Mouse (Mus musculus) neural tube, embryonic 13.5 days (tissue): ENCODE results near the gene Gsg1l. TPM values are rescaled to one million over a fixed set of nuclear protein-coding genes. Genes with fewer than 3 reads are reported as not detected.

Experiments used
- ATAC-seq: fragments of 200-750 bp; cut with Nextera tagmentation; 2 replicates; pipeline ENCODE4 v1.8.0; 2017; ENCODE audit warnings: low read depth, mild to moderate bottlenecking, moderate TSS enrichment, moderate library complexity
- H3K27ac ChIP-seq: fragments of 300-500 bp; sonication (generic); replicated peaks from 2 replicates; pipeline ENCODE4 v1.5.1; 2015; ENCODE audit warnings: moderate library complexity, mild to moderate bottlenecking, inconsistent platforms
- H3K27me3 ChIP-seq: fragments of 300-500 bp; sonication (generic); 2 replicates; pipeline ENCODE4 v1.6.1; 2015; ENCODE audit warnings: mild to moderate bottlenecking, inconsistent platforms
- H3K36me3 ChIP-seq: fragments of 300-500 bp; sonication (generic); 2 replicates; pipeline ENCODE4 v1.6.1; 2015; ENCODE audit warnings: mild to moderate bottlenecking, inconsistent platforms
- H3K4me1 ChIP-seq: fragments of 300-500 bp; sonication (generic); replicated peaks from 2 replicates; pipeline ENCODE4 v1.6.1; 2015; ENCODE audit warnings: inconsistent platforms
- H3K4me2 ChIP-seq: fragments of 300-500 bp; sonication (generic); 2 replicates; pipeline ENCODE4 v1.6.1; 2015; ENCODE audit warnings: inconsistent platforms, mild to moderate bottlenecking, moderate library complexity
- H3K4me3 ChIP-seq: fragments of 300-500 bp; sonication (generic); 2 replicates; pipeline ENCODE4 v1.5.1; 2015; ENCODE audit warnings: mild to moderate bottlenecking, inconsistent platforms
- H3K9ac ChIP-seq: fragments of 300-500 bp; sonication (generic); 2 replicates; pipeline ENCODE4 v1.6.1; 2015; ENCODE audit warnings: moderate library complexity, mild to moderate bottlenecking, inconsistent platforms
- H3K9me3 ChIP-seq: fragments of 300-500 bp; sonication (generic); 2 replicates; pipeline ENCODE4 v1.6.1; 2016; ENCODE audit warnings: inconsistent platforms
- WGBS: fragments of 180-500 bp; shearing (Covaris S2); methylation state at CpG from one replicate; pipeline ENCODE4 v1.1.7; 2015; 5-methylcytosine and 5-hydroxymethylcytosine counted together
- polyA plus RNA-seq: library from polyadenylated mRNA; unstranded; fragments of >200 nt; fragmentation: Nextera tagmentation; extraction: Ambion mirVana; gene quantifications from 2 replicates; pipeline ENCODE4 v1.2.1, GENCODE M21; 2015

The Gsg1l gene
- polyA plus RNA-seq, 1 experiment from 2014 or later = 14.2 TPM

- ATAC-seq = 0 out of 2 replicates have a peak, but pooled peaks have one; percentile 13
- H3K4me1 ChIP-seq = peaks cover 33% of the 10 kb centered on the region
- H3K27ac ChIP-seq = peak overlapping the region; percentile 86
- H3K9me3 ChIP-seq = no peaks in the 10 kb centered on the region
- H3K36me3 ChIP-seq = 0 out of 2 replicates have a peak, but pooled peaks cover 5% of the 10 kb centered on the region
- 33% methylated on average over 1 of the region's 1 CpGs for WGBS
- no peak overlapping the region for H3K4me3 ChIP-seq
- no peak overlapping the region for H3K4me2 ChIP-seq
- 0 out of 2 replicates have a peak overlapping the region, but pooled peaks have one; percentile 6 for H3K9ac ChIP-seq
- no peaks in the 10 kb centered on the region for H3K27me3 ChIP-seq
Observed at GRCm38 (mm10) chr7:125864026-125864425, 218.2 kb downstream of the Gsg1l start.

GRCm38 (mm10) chr7:125860421-125860820 lies 221.8 kb downstream of the Gsg1l start:
- H3K36me3 ChIP-seq = 0 out of 2 replicates have a peak, but pooled peaks cover 5% of the 10 kb centered on the region

GRCm38 (mm10) chr7:125859564-125859963 lies 222.6 kb downstream of the Gsg1l start:
- Histone ChIP-seq H3K9me3 (no peaks in the 10 kb centered on the region), H3K27ac (no peak overlapping the region), H3K4me1 (peaks cover 13% of the 10 kb centered on the region), H3K27me3 (no peaks in the 10 kb centered on the region), H3K36me3 (0 out of 2 replicates have a peak, but pooled peaks cover 5% of the 10 kb centered on the region), H3K4me2 (no peak overlapping the region), H3K9ac (no peak overlapping the region), H3K4me3 (no peak overlapping the region)
- WGBS = 71% methylated on average over 3 of the region's 3 CpGs
- no peak for ATAC-seq

More at GRCm38 (mm10) chr7:125860421-125860820, 221.8 kb downstream of the Gsg1l start:
- no peak overlapping the region for H3K27ac ChIP-seq
- H3K27me3 ChIP-seq = no peaks in the 10 kb centered on the region
- no peak for ATAC-seq
- no peak overlapping the region for H3K9ac ChIP-seq
- no peaks in the 10 kb centered on the region for H3K9me3 ChIP-seq
- H3K4me1 ChIP-seq = peaks cover 22% of the 10 kb centered on the region
- no peak overlapping the region for H3K4me3 ChIP-seq
- H3K4me2 ChIP-seq = no peak overlapping the region
- WGBS = 90% methylated on average over 9 of the region's 9 CpGs

- no peak overlapping the region for H3K9ac ChIP-seq
- no peaks in the 10 kb centered on the region for H3K9me3 ChIP-seq
- no peak overlapping the region for H3K4me3 ChIP-seq
- peaks cover 31% of the 10 kb centered on the region for H3K36me3 ChIP-seq
- H3K4me2 ChIP-seq = no peak overlapping the region
- whole genome bisulfite sequencing = 90% methylated on average over 2 of the region's 2 CpGs
- H3K27me3 ChIP-seq = no peaks in the 10 kb centered on the region
- ATAC-seq = no peak
- no peaks in the 10 kb centered on the region for H3K4me1 ChIP-seq
- H3K27ac ChIP-seq = no peak overlapping the region
Observed at GRCm38 (mm10) chr7:125847528-125847866, 234.7 kb downstream of the Gsg1l start.

- Histone ChIP-seq H3K9me3 (no peaks in the 10 kb centered on the region), H3K27me3 (no peaks in the 10 kb centered on the region), H3K27ac (no peak overlapping the region), H3K36me3 (peaks cover 30% of the 10 kb centered on the region), H3K4me3 (no peak overlapping the region), H3K9ac (no peak overlapping the region), H3K4me1 (no peaks in the 10 kb centered on the region), H3K4me2 (no peak overlapping the region)
- no peak for ATAC-seq
- WGBS = 85% methylated on average over 8 of the region's 8 CpGs
Observed at GRCm38 (mm10) chr7:125846866-125847527, 235.2 kb downstream of the Gsg1l start.

- H3K4me3 ChIP-seq = no peak overlapping the region
- H3K4me1 ChIP-seq = no peaks in the 10 kb centered on the region
- peaks cover 21% of the 10 kb centered on the region for H3K36me3 ChIP-seq
- no peak for ATAC-seq
- WGBS = 67% methylated on average over 1 of the region's 1 CpGs
- no peak overlapping the region for H3K4me2 ChIP-seq
- H3K9ac ChIP-seq = no peak overlapping the region
- no peaks in the 10 kb centered on the region for H3K9me3 ChIP-seq
- no peak overlapping the region for H3K27ac ChIP-seq
- no peaks in the 10 kb centered on the region for H3K27me3 ChIP-seq
Observed at GRCm38 (mm10) chr7:125845611-125846010, 236.6 kb downstream of the Gsg1l start.

- ATAC-seq = peak; percentile 60; the same call in 1 of the 2 replicates
- Histone ChIP-seq H3K36me3 (peaks cover 11% of the 10 kb centered on the region), H3K4me1 (peaks cover 20% of the 10 kb centered on the region), H3K9ac (no peak overlapping the region; the same call in 1 of the 2 replicates), H3K9me3 (no peaks in the 10 kb centered on the region), H3K4me2 (no peak overlapping the region), H3K27ac (peak overlapping the region; percentile 70), H3K4me3 (no peak overlapping the region), H3K27me3 (no peaks in the 10 kb centered on the region)
- 26% methylated on average over 5 of the region's 5 CpGs for WGBS
Observed at GRCm38 (mm10) chr7:125838078-125838742, 244.0 kb downstream of the Gsg1l start.

GRCm38 (mm10) chr7:125833471-125833870 lies 248.7 kb downstream of the Gsg1l start:
- no peak for ATAC-seq
- Histone ChIP-seq H3K27ac (no peak overlapping the region), H3K4me3 (no peak overlapping the region), H3K4me2 (no peak overlapping the region), H3K9ac (no peak overlapping the region), H3K9me3 (no peaks in the 10 kb centered on the region), H3K27me3 (no peaks in the 10 kb centered on the region), H3K4me1 (peaks cover 27% of the 10 kb centered on the region), H3K36me3 (peaks cover 11% of the 10 kb centered on the region)
- 88% methylated on average over 2 of the region's 2 CpGs for WGBS

GRCm38 (mm10) chr7:125832767-125833166 lies 249.4 kb downstream of the Gsg1l start:
- Histone ChIP-seq H3K4me2 (no peak overlapping the region), H3K27me3 (no peaks in the 10 kb centered on the region), H3K9ac (no peak overlapping the region), H3K4me1 (peaks cover 24% of the 10 kb centered on the region), H3K4me3 (no peak overlapping the region), H3K36me3 (peaks cover 11% of the 10 kb centered on the region), H3K27ac (no peak overlapping the region), H3K9me3 (no peaks in the 10 kb centered on the region)
- ATAC-seq = no peak
- WGBS = 88% methylated on average over 1 of the region's 1 CpGs

DNA sequence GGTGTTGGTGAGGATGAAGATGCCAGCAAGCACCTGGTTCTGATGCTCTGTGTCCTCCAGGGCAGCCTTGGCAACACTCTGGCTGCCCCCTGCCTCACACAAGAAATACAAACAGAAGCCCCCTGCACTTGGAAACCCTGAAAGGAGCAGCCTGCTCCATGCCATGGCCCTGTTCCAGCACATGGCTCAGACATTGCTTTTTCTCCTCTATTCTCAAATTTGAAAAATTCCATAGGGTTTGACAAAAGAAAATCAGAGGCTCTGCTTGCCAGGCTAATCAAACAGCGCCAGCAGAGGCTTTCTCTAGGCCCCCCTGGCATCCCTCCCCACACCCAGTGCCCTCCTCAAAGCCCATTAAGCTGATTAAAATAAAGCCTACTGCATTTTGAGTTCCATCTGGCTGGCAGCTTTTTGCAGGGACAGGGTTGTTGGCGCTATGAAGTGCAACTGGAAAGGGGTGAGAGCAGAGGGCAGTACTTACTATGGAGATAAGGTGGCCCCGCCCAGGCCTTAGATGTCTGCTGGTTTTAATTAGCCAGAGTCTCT lies 253.0 kb downstream of the Gsg1l start:
- H3K4me1 ChIP-seq = peaks cover 16% of the 10 kb centered on the region
- H3K36me3 ChIP-seq = peaks cover 8% of the 10 kb centered on the region; the same call in 1 of the 2 replicates
- H3K27me3 ChIP-seq = no peaks in the 10 kb centered on the region
- WGBS = 66% methylated on average over 3 of the region's 3 CpGs
- H3K27ac ChIP-seq = peak overlapping the region; percentile 54
- ATAC-seq = no peak
- no peaks in the 10 kb centered on the region for H3K9me3 ChIP-seq
- no peak overlapping the region for H3K9ac ChIP-seq
- H3K4me3 ChIP-seq = no peak overlapping the region
- no peak overlapping the region for H3K4me2 ChIP-seq

DNA sequence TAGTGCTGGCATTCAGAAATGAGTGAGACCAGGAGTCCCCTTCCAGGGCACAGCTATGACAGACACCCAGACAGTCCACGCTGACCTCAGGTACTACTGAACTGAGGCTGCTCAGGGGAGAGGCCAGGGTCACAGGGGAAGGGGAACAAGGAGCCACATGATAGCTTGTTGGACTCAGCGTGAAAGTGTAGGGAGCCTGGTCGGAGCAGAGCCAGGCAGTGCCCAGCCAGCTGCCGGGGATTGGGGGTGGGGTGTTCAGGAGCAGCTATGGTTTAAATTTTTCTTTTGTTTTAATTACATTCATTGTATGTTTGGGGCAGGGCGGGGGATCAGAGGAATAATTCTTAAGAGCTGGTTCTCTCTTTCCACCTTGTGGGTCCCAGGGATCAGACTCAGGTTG lies 253.7 kb downstream of the Gsg1l start:
- Histone ChIP-seq H3K4me2 (no peak overlapping the region), H3K4me3 (no peak overlapping the region), H3K9me3 (no peaks in the 10 kb centered on the region), H3K9ac (no peak overlapping the region), H3K4me1 (peaks cover 16% of the 10 kb centered on the region), H3K27ac (no peak overlapping the region), H3K36me3 (peaks cover 8% of the 10 kb centered on the region; the same call in 1 of the 2 replicates), H3K27me3 (no peaks in the 10 kb centered on the region)
- 76% methylated on average over 5 of the region's 5 CpGs for WGBS
- ATAC-seq = no peak
